Mouse (Mus musculus) thymus, adult 2 months (tissue): ENCODE results near the gene Wdr6.

Experiments
- CTCF ChIP-seq: fragments of 200-500 bp; IDR thresholded peaks from 2 replicates; pipeline ENCODE4 v1.5.1; 2012; ENCODE audit warnings: mild to moderate bottlenecking, control low read depth, low read length, moderate library complexity, borderline replicate concordance; ENCODE audit not compliant: control insufficient read depth, poor library complexity, insufficient read depth; ENCODE audit errors: extremely low read depth
- POLR2A ChIP-seq: fragments of 200-500 bp; IDR thresholded peaks from 2 replicates; pipeline ENCODE4 v1.6.1; 2012; ENCODE audit warnings: mild to moderate bottlenecking, low read length, control low read depth, moderate library complexity; ENCODE audit not compliant: control insufficient read depth, poor library complexity, insufficient read depth; ENCODE audit errors: extremely low read depth

GRCm38 (mm10) chr9:108567931-108568419 lies 10.6 kb downstream of the Wdr6 start:
- TF ChIP-seq CTCF = 0 out of 2 replicates have a peak, but pooled peaks have one; percentile 12
- TF ChIP-seq POLR2A = peak; percentile 12; the same call in 1 of the 2 replicates
